Mouse (Mus musculus): ENCODE measurements at regions not wholly inside any gene's neighbourhood (a gene's known extent, or its start where the extent isn't known, plus 50 kb on each side); places are given as distances from the start of the nearest gene placed in this dataset.

DNA sequence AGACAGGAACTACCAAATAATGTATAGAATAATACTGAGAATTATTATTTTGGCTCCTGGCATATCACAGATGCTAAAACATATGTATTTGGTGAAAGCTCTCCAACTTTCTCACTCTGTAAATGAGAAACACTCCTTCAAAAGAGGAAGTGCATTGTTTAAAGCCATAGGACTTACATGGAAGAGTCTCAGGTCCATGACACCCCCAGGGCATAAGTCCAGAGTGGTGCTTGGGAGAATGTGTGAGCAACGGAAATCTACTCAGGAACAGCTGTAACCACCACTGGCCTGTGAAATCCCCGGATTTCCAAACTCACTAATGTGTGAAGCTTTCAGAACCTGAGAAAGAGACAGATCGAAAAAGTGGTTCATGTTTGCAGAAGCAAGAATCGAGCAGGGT, 445.1 kb downstream of the Prdm2 start:
- ATAC-seq (replicated peaks; ENCODE audit: low FRiP score), result no peak
- no peak overlapping the region for H3K9ac ChIP-seq
- peaks cover 22% of the 10 kb centered on the region for H3K4me1 ChIP-seq
- H3K36me3 ChIP-seq, result no peaks in the 10 kb centered on the region
- H3K27me3 ChIP-seq, result peaks cover 7% of the 10 kb centered on the region
- no peak overlapping the region for H3K4me3 ChIP-seq (replicated peaks)
- WGBS, result 46% methylated on average over 4 of the region's 4 CpGs
- H3K27ac ChIP-seq, result 0 out of 2 replicates have a peak overlapping the region, but pooled peaks have one; percentile 11
- no peaks in the 10 kb centered on the region for H3K9me3 ChIP-seq (replicated peaks)
- H3K4me2 ChIP-seq, result no peak overlapping the region

DNA sequence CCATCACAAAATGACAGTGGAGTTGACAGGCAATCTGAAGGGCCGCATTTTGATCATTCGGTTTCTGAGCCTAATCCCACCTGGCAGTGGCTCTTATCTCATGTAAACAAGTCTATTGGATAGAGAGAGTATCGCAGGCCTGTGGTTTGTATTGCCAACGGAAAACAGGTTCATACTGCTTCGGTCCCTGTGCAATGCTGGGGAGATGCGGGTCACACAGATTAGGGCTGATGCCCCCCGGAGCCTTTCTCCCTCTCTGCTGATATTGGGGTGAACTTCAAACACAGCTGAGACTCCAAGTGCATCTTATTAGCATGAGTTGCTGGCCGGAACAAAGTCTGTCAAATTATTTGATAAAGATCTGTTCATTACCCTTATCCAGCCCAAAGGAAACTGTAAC, 451.2 kb downstream of the Prdm2 start:
- Histone ChIP-seq H3K9me3 (replicated peaks) (no peaks in the 10 kb centered on the region), H3K36me3 (no peaks in the 10 kb centered on the region), H3K9ac (no peak overlapping the region), H3K4me1 (no peaks in the 10 kb centered on the region), H3K27me3 (no peaks in the 10 kb centered on the region), H3K4me3 (replicated peaks) (no peak overlapping the region), H3K27ac (no peak overlapping the region), H3K4me2 (no peak overlapping the region)
- WGBS, result 83% methylated on average over 8 of the region's 8 CpGs
- ATAC-seq (replicated peaks; ENCODE audit: low FRiP score), result no peak; the same call in 1 of the 2 replicates

DNA sequence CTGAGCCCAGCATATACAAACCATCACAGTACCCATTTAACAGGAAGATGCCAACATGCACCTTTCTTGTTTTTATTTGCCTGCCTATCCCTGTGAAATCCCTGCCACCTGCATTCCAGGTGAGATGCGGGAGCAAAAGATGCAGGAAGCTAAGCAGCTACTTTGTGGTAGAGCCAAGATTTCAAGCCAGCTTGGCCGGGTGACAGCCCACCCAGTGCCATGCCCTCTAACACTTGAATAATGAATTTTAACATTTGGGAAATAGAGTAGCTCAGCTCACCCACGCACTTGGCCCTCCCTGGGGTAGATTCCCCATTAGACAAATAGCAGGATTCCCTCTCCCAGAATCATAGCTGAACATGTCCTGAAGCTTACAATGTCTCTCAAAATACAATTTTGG, 454.7 kb downstream of the Prdm2 start:
- Histone ChIP-seq H3K36me3 (no peaks in the 10 kb centered on the region), H3K9ac (no peak overlapping the region), H3K4me2 (no peak overlapping the region), H3K27ac (no peak overlapping the region), H3K27me3 (no peaks in the 10 kb centered on the region), H3K9me3 (replicated peaks) (no peaks in the 10 kb centered on the region), H3K4me1 (no peaks in the 10 kb centered on the region), H3K4me3 (replicated peaks) (no peak overlapping the region)
- WGBS, result 80% methylated on average over 3 of the region's 3 CpGs
- ATAC-seq (replicated peaks; ENCODE audit: low FRiP score), result no peak

DNA sequence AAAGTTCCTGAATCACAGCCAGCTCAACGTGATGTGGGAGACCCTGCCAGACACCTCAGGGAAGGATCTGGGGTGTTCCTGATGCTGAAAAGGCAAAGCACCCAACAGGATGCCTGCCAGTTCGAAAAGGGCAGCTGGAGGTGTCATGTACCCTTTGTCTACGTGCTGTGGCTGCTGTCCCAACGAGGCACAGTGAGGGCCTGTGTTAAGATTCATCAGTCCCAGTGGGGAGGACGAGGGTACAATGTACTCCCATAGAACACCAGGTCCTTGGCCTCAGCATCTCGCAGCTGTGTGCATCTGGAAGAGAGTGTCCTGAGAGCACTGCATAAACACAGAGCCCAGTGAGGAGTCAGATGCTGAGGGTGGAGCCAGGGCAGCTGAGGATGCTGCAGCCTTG, 456.5 kb downstream of the Prdm2 start:
- Histone ChIP-seq H3K4me1 (no peaks in the 10 kb centered on the region), H3K4me2 (no peak overlapping the region), H3K9me3 (replicated peaks) (no peaks in the 10 kb centered on the region), H3K27ac (no peak overlapping the region), H3K4me3 (replicated peaks) (no peak overlapping the region), H3K9ac (no peak overlapping the region), H3K36me3 (no peaks in the 10 kb centered on the region), H3K27me3 (no peaks in the 10 kb centered on the region)
- 63% methylated on average over 6 of the region's 6 CpGs for WGBS
- ATAC-seq (replicated peaks; ENCODE audit: low FRiP score), result no peak

GRCm38 (mm10) chr4:142749918-142750317, 462.9 kb downstream of the Prdm2 start:
- Histone ChIP-seq H3K36me3 (no peaks in the 10 kb centered on the region), H3K9ac (no peak overlapping the region), H3K4me2 (no peak overlapping the region), H3K4me1 (no peaks in the 10 kb centered on the region), H3K4me3 (replicated peaks) (no peak overlapping the region), H3K27me3 (no peaks in the 10 kb centered on the region), H3K9me3 (replicated peaks) (no peaks in the 10 kb centered on the region), H3K27ac (no peak overlapping the region)
- WGBS, result 55% methylated on average over 8 of the region's 8 CpGs
- no peak for ATAC-seq (replicated peaks; ENCODE audit: low FRiP score)

DNA sequence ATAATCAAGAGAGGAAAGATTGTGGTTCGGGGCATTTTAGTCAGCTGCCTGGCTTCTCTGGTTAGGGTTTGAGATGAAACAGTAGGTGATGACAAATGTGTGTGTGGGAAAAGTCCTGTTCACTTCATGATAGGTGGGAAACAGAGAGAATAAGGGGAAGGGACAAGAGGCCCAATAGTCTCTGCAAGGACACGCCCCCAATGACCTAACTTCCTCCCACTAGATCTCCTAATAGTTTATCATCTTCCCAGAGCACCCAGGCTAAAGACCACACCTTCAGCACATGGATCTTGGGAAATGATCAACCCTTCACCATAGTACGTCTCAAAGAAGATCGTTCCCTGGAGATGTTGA, 484.3 kb upstream of the Kazn start:
- H3K4me1 ChIP-seq, result no peaks in the 10 kb centered on the region
- no peaks in the 10 kb centered on the region for H3K27me3 ChIP-seq
- H3K36me3 ChIP-seq, result no peaks in the 10 kb centered on the region
- H3K9ac ChIP-seq, result no peak overlapping the region
- 90% methylated on average over 4 of the region's 4 CpGs for WGBS
- no peak overlapping the region for H3K4me2 ChIP-seq
- no peak overlapping the region for H3K4me3 ChIP-seq (replicated peaks)
- H3K27ac ChIP-seq, result no peak overlapping the region
- no peaks in the 10 kb centered on the region for H3K9me3 ChIP-seq (replicated peaks)
- ATAC-seq (replicated peaks; ENCODE audit: low FRiP score), result no peak

DNA sequence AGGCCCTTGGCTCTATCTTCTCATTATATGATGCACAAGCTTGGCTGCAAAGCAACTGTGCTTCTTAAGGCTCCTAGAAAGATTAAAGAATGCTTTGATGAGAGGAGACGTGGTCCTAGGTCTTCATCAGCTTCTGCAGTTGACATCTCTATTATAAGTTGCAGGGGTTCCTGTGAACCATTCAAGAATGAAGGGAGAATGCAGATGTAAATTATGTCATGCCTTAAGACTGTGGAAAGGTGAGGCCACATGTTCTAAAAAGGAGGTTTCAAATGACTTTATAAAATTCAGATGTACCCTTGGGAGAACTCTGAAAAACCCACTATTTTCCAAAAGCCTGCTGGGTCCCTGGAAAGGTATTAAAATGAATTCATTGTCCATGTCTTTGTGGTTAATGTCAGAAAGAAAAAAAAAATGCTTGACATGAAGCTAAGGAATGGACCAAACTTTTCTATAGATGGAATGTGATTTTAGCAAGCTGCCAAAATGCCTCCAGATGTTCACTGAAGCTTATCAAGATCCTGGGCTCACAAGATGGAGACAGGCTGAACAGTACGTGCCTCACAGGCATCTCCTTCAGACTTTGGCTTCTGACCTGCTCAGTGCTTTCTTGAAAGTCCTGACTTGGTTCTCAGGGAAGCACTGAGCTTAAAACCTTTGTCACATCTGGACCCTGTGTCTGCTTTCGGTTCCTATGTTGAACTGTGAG, 483.8 kb upstream of the Kazn start:
- 62% methylated on average over 3 of the region's 3 CpGs for WGBS
- no peak overlapping the region for H3K4me2 ChIP-seq
- no peak for ATAC-seq (replicated peaks; ENCODE audit: low FRiP score)

GRCm38 (mm10) chr4:142701606-142702005, 462.4 kb upstream of the Kazn start:
- Histone ChIP-seq H3K4me2 (no peak overlapping the region), H3K4me3 (replicated peaks) (no peak overlapping the region), H3K9ac (no peak overlapping the region), H3K27me3 (no peaks in the 10 kb centered on the region), H3K36me3 (no peaks in the 10 kb centered on the region), H3K4me1 (no peaks in the 10 kb centered on the region), H3K9me3 (replicated peaks) (peaks cover 4% of the 10 kb centered on the region; the same call in 1 of the 2 replicates), H3K27ac (no peak overlapping the region)
- no peak for ATAC-seq (replicated peaks; ENCODE audit: low FRiP score)
- WGBS, result 88% methylated on average over 5 of the region's 5 CpGs

More for the DNA sequence above, 483.8 kb upstream of the Kazn start:
- H3K9ac ChIP-seq, result no peak overlapping the region
- no peaks in the 10 kb centered on the region for H3K27me3 ChIP-seq
- no peaks in the 10 kb centered on the region for H3K9me3 ChIP-seq (replicated peaks)
- no peaks in the 10 kb centered on the region for H3K4me1 ChIP-seq
- H3K27ac ChIP-seq, result no peak overlapping the region
- H3K36me3 ChIP-seq, result no peaks in the 10 kb centered on the region
- no peak overlapping the region for H3K4me3 ChIP-seq (replicated peaks)

DNA sequence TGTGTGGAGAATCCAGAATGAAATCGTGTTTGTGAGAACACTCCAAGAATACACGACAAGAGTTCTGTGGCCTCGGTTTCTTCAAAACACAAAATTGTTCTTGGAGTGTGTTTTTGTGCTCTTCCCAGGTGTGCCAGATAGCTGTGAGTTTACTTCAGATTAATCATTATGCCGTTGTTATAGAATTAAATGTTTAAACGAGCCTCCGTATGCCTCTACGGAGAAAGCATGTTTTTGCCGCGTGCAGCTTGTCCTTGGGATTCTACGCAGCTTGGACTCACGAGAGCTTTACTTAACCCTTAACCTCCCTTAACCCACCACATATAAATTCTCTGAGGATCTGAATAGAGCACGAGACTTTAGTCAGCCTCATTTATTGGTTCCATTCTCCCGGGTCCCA, 455.7 kb upstream of the Kazn start:
- no peaks in the 10 kb centered on the region for H3K27me3 ChIP-seq
- no peaks in the 10 kb centered on the region for H3K36me3 ChIP-seq
- WGBS, result 48% methylated on average over 13 of the region's 13 CpGs
- ATAC-seq (replicated peaks; ENCODE audit: low FRiP score), result no peak
- H3K4me1 ChIP-seq, result no peaks in the 10 kb centered on the region
- no peak overlapping the region for H3K4me3 ChIP-seq (replicated peaks)
- H3K27ac ChIP-seq, result no peak overlapping the region
- H3K4me2 ChIP-seq, result no peak overlapping the region
- no peaks in the 10 kb centered on the region for H3K9me3 ChIP-seq (replicated peaks)
- no peak overlapping the region for H3K9ac ChIP-seq

DNA sequence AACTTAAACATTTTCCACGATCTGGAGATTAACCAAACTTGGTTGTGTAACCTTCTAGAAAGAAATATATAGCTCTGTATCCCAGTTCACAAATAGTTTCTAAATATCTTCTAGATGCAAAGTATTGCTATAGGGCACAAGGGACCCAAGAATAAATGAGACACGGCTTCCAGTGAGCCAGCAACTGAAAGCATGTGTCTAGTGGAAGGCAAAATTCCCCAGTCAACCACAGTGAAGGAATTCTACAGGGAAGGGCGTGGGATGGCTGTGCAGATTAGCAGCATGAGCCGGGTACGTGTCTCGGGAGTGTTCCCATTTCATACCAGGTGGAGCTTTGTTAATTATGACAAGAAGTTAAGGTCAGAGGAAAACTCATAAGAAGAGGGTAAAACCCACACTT, 449.0 kb upstream of the Kazn start:
- 81% methylated on average over 6 of the region's 6 CpGs for WGBS
- H3K27me3 ChIP-seq, result no peaks in the 10 kb centered on the region
- no peak overlapping the region for H3K4me3 ChIP-seq (replicated peaks)
- ATAC-seq (replicated peaks; ENCODE audit: low FRiP score), result no peak
- H3K9me3 ChIP-seq (replicated peaks), result no peaks in the 10 kb centered on the region
- no peak overlapping the region for H3K4me2 ChIP-seq
- H3K9ac ChIP-seq, result no peak overlapping the region
- no peaks in the 10 kb centered on the region for H3K36me3 ChIP-seq
- H3K4me1 ChIP-seq, result no peaks in the 10 kb centered on the region
- H3K27ac ChIP-seq, result no peak overlapping the region

DNA sequence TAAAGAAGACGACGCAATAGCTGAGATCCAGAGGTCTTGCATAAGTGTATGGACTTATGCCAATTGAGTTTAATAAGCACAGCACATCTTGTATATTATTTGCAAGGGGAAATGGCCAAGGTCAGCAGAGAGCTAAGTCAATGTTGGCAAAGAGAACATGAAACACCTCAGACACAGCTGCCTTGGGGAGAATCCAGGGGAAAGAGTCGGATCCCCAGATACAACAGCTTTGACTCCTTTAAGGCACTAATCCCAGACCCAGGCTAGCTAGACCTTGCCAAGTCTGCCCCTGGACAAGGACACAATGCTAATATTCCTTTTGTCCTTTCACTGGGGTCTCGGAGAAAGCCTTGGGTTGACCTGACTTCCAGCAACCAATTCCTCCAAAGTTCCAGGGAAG, 438.2 kb upstream of the Kazn start:
- no peak for ATAC-seq (replicated peaks; ENCODE audit: low FRiP score)
- H3K27me3 ChIP-seq, result no peaks in the 10 kb centered on the region
- H3K4me2 ChIP-seq, result no peak overlapping the region

DNA sequence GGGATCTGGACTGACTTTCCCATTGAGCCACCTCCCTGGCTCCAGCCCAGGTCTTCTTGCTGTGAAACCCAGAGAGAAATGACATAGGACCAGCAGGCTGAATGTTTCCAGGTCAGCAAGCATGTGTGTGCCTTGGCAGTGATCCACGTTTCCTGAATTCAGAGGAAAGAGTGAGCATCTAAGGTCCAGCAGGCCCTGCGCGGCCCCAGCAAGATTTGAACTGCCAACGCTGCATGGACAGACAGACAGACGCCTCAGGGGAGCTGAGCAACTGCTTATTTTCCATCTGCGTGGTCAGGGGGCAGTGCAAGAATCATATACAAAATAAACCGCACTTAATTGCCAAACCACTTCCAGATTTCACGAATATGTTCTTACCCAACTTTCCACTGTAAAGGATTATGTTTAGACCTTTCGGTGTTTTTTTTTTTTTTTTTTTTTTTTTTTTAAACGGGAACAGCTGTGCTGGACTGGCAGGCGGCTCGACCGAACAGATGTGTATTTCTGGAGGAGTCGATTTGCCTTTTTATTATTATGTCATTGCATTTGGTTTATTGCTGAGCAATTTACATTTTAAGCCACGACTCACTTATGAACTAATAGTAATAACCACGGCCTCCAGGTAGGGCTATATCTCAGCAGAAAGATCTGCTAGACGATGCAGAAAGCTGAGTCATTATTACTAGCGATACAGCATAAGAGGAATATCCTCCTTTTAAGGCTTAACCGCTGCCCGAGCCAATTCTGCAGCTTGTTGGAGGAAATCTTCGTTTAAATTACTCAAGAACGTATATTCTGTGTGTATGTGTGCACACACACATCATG, 435.7 kb upstream of the Kazn start:
- Histone ChIP-seq H3K27me3 (no peaks in the 10 kb centered on the region), H3K4me1 (peaks cover 16% of the 10 kb centered on the region), H3K4me2 (no peak overlapping the region), H3K4me3 (replicated peaks) (no peak overlapping the region), H3K9ac (no peak overlapping the region), H3K36me3 (no peaks in the 10 kb centered on the region), H3K27ac (no peak overlapping the region), H3K9me3 (replicated peaks) (no peaks in the 10 kb centered on the region)
- no peak for ATAC-seq (replicated peaks; ENCODE audit: low FRiP score)
- WGBS, result 65% methylated on average over 22 of the region's 22 CpGs

More for the DNA sequence above, 438.2 kb upstream of the Kazn start:
- Histone ChIP-seq H3K4me3 (replicated peaks) (no peak overlapping the region), H3K27ac (no peak overlapping the region), H3K9ac (no peak overlapping the region), H3K36me3 (no peaks in the 10 kb centered on the region), H3K9me3 (replicated peaks) (no peaks in the 10 kb centered on the region), H3K4me1 (peaks cover 8% of the 10 kb centered on the region)
- 90% methylated on average over 4 of the region's 4 CpGs for WGBS

Data from kidney, embryonic 15.5 days (tissue).